Mouse (Mus musculus) heart, adult 2 months (tissue): ENCODE data around the gene Ephx1.

Experiments used
- CTCF ChIP-seq: fragments of 200-600 bp; IDR thresholded peaks from 2 replicates; pipeline ENCODE4 v1.8.1; 2022; ENCODE audit warnings: antibody characterized with exemption, mild to moderate bottlenecking, moderate library complexity
- EP300 ChIP-seq: fragments of 200-500 bp; IDR thresholded peaks from 2 replicates; pipeline ENCODE4 v1.6.1; 2011; ENCODE audit warnings: low read depth, low read length, control low read depth; ENCODE audit not compliant: insufficient read depth
- POLR2A ChIP-seq: fragments of 200-500 bp; IDR thresholded peaks from 2 replicates; pipeline ENCODE4 v1.6.1; 2011; ENCODE audit warnings: mild to moderate bottlenecking, low read depth, low read length, control low read depth; ENCODE audit not compliant: insufficient read depth

- TF ChIP-seq POLR2A: no peak
- TF ChIP-seq CTCF: no peak
- no peak for TF ChIP-seq EP300
Observed at GRCm38 (mm10) chr1:181068344-181068743, 47.6 kb upstream of the Ephx1 start.
